Mouse (Mus musculus): ENCODE measurements around the gene Cenpx.
A peak's percentile ranks its signal among the peaks of the same experiment; 100 is the strongest.
"Not testable (repeated sequence)": the region's sequence is repeated elsewhere in the genome, so short reads cannot be mapped to it uniquely, and the experiment has no call there.

Gene Cenpx

GRCm38 (mm10) chr11:120703696-120704454, 9.7 kb downstream of the Cenpx start:
- no peak for DNase-seq (ENCODE audit: low spot score in 2 of 2)

GRCm38 (mm10) chr11:120697741-120698140, 15.8 kb downstream of the Cenpx start:
- peak in 1 of 2 experiments; percentile 63 for DNase-seq (ENCODE audit: low spot score in 2 of 2)

GRCm38 (mm10) chr11:120696568-120696967, 17.0 kb downstream of the Cenpx start:
- DNase-seq (ENCODE audit: low spot score in 2 of 2), result no peak

- DNase-seq (ENCODE audit: low spot score in 2 of 2), result no peak
These were observed 17.9 kb downstream of the Cenpx start for GRCm38 (mm10) chr11:120695641-120696040.

- no peak for DNase-seq (ENCODE audit: low spot score in 2 of 2)
These were observed 18.4 kb downstream of the Cenpx start for GRCm38 (mm10) chr11:120695184-120695583.

- no peak for DNase-seq (ENCODE audit: low spot score in 2 of 2)
These were observed 20.1 kb downstream of the Cenpx start for GRCm38 (mm10) chr11:120693461-120693860.

GRCm38 (mm10) chr11:120692471-120693011, 21.0 kb downstream of the Cenpx start:
- no peak for DNase-seq (ENCODE audit: low spot score in 2 of 2)

GRCm38 (mm10) chr11:120689365-120689764, 24.2 kb downstream of the Cenpx start:
- DNase-seq (ENCODE audit: low spot score in 2 of 2), result no peak

- DNase-seq (ENCODE audit: low spot score in 2 of 2), result peak in 1 of 2 experiments; percentile 50
These were observed 26.8 kb downstream of the Cenpx start for GRCm38 (mm10) chr11:120686650-120687272.

GRCm38 (mm10) chr11:120684660-120685059, 28.9 kb downstream of the Cenpx start:
- DNase-seq (ENCODE audit: low spot score in 2 of 2), result no peak

GRCm38 (mm10) chr11:120684086-120684485, 29.5 kb downstream of the Cenpx start:
- no peak for DNase-seq (ENCODE audit: low spot score in 2 of 2)

GRCm38 (mm10) chr11:120683536-120683935, 30.0 kb downstream of the Cenpx start:
- no peak for DNase-seq (ENCODE audit: low spot score in 2 of 2)

GRCm38 (mm10) chr11:120682683-120683082, 30.9 kb downstream of the Cenpx start:
- no peak for DNase-seq (ENCODE audit: low spot score in 2 of 2)

- DNase-seq (ENCODE audit: low spot score in 2 of 2), result no peak
These were observed 33.6 kb downstream of the Cenpx start for GRCm38 (mm10) chr11:120679909-120680308.

- DNase-seq (ENCODE audit: low spot score in 2 of 2), result no peak
These were observed 36.6 kb downstream of the Cenpx start for GRCm38 (mm10) chr11:120676951-120677350.

GRCm38 (mm10) chr11:120675875-120676274, 37.7 kb downstream of the Cenpx start:
- not testable (repeated sequence) for DNase-seq (ENCODE audit: low spot score in 2 of 2)

GRCm38 (mm10) chr11:120673594-120674122, 39.9 kb downstream of the Cenpx start:
- no peak for DNase-seq (ENCODE audit: low spot score in 2 of 2)

- peak; percentile 91 to 92 for DNase-seq (ENCODE audit: low spot score in 2 of 2)
These were observed 40.6 kb downstream of the Cenpx start, which contains the start of gene Aspscr1 for GRCm38 (mm10) chr11:120672687-120673593. TSS of gene Aspscr1 (plus strand) at chr11:120672973.

- DNase-seq (ENCODE audit: low spot score in 2 of 2), result no peak
These were observed 46.9 kb downstream of the Cenpx start for GRCm38 (mm10) chr11:120666617-120667016.

GRCm38 (mm10) chr11:120665406-120665805, 48.1 kb downstream of the Cenpx start:
- DNase-seq (ENCODE audit: low spot score in 2 of 2), result no peak

- no peak for DNase-seq (ENCODE audit: low spot score in 2 of 2)
These were observed 49.8 kb downstream of the Cenpx start for GRCm38 (mm10) chr11:120663714-120664113.
